Mouse (Mus musculus): ENCODE measurements at regions not wholly inside any gene's neighbourhood (a gene's known extent, or its start where the extent isn't known, plus 50 kb on each side); places are given as distances from the start of the nearest gene placed in this dataset.
"Not testable (repeated sequence)": the region's sequence is repeated elsewhere in the genome, so short reads cannot be mapped to it uniquely, and the experiment has no call there.

DNA sequence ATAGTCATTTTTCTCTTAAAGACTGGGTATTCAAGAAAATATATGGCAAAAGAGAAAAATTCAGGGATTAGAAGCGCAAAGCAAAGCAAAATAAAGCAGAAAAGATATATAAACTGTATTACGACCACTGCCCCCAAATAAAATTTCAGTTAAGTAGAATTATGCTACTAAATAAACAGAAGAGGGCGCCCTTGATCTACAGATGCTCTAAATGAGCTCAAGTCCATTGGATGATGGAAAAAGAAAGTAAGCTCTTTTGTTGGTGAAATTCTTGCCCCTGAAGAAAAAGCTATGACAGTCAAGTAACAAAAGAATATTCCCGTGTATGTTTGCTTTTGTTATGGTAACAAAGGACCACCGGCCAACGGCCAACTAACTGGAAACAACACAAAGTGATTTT, 165.5 kb upstream of the Stk26 start:
- Histone ChIP-seq H3K36me3 (ENCODE audit: control insufficient read depth, insufficient read depth, low read length) (no peaks in the 10 kb centered on the region), H3K9ac (ENCODE audit: low read length) (no peak overlapping the region), H3K27ac (ENCODE audit: low read length) (no peak overlapping the region), H3K4me1 (ENCODE audit: control insufficient read depth, insufficient read depth, low read length) (no peaks in the 10 kb centered on the region), H3K4me2 (ENCODE audit: low read depth, low read length) (no peak overlapping the region), H3K9me3 (replicated peaks; ENCODE audit: control insufficient read depth, low read length) (no peaks in the 10 kb centered on the region), H3K27me3 (ENCODE audit: control insufficient read depth, insufficient read depth, low read length) (no peaks in the 10 kb centered on the region), H3K4me3 (replicated peaks; ENCODE audit: low read length) (no peak overlapping the region)
- 27% methylated on average over 6 of the region's 6 CpGs for WGBS
- ATAC-seq (ENCODE audit: insufficient read depth, low FRiP score): no peak

- ATAC-seq (ENCODE audit: insufficient read depth, low FRiP score): no peak
- Histone ChIP-seq H3K27ac (ENCODE audit: low read length) (no peak overlapping the region), H3K9me3 (replicated peaks; ENCODE audit: control insufficient read depth, low read length) (no peaks in the 10 kb centered on the region), H3K4me1 (ENCODE audit: control insufficient read depth, insufficient read depth, low read length) (no peaks in the 10 kb centered on the region), H3K27me3 (ENCODE audit: control insufficient read depth, insufficient read depth, low read length) (no peaks in the 10 kb centered on the region), H3K9ac (ENCODE audit: low read length) (no peak overlapping the region), H3K36me3 (ENCODE audit: control insufficient read depth, insufficient read depth, low read length) (no peaks in the 10 kb centered on the region), H3K4me2 (ENCODE audit: low read depth, low read length) (no peak overlapping the region), H3K4me3 (replicated peaks; ENCODE audit: low read length) (no peak overlapping the region)
- WGBS: 41% methylated on average over 9 of the region's 9 CpGs
Observed at GRCm38 (mm10) chrX:50657835-50658565, 182.8 kb upstream of the Stk26 start.

DNA sequence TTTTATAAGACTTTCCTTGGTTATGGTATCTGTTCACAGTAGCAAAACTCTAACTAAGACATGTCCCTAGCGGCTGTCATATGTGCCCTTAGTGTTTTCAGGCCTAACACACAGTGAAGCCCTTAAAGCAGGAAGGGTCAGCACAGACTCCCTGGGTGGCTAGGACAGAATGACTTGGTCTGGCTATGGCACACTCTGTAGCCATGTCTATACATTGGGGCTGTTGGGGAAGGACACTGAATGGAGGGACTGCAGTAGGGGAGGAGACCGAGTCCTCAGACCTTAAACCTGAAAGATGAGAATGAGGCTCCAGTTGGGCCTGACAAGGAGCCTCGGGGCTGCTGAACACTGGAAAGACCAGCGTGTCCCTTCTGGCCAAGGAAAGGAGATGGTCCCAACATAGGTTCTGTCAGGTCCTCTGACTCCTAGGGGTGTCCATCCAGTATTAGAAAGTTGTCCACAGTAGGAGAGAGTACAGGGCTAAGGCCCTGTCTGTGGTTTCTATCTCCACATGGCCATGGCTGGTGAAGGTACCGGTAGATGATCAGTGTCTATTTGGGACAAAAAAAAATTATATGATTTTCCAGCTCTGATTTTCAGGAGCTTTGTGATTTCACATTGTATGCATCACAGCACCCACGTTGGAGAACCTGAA, 183.5 kb upstream of the Stk26 start:
- no peak overlapping the region for H3K9ac ChIP-seq (ENCODE audit: low read length)
- ATAC-seq (ENCODE audit: insufficient read depth, low FRiP score): no peak
- H3K4me1 ChIP-seq (ENCODE audit: control insufficient read depth, insufficient read depth, low read length): no peaks in the 10 kb centered on the region
- H3K27ac ChIP-seq (ENCODE audit: low read length): no peak overlapping the region
- H3K9me3 ChIP-seq (replicated peaks; ENCODE audit: control insufficient read depth, low read length): no peaks in the 10 kb centered on the region
- WGBS: 74% methylated on average over 6 of the region's 6 CpGs
- H3K27me3 ChIP-seq (ENCODE audit: control insufficient read depth, insufficient read depth, low read length): no peaks in the 10 kb centered on the region
- H3K4me3 ChIP-seq (replicated peaks; ENCODE audit: low read length): no peak overlapping the region
- H3K36me3 ChIP-seq (ENCODE audit: control insufficient read depth, insufficient read depth, low read length): no peaks in the 10 kb centered on the region
- H3K4me2 ChIP-seq (ENCODE audit: low read depth, low read length): no peak overlapping the region

GRCm38 (mm10) chrX:50655380-50655779, 185.5 kb upstream of the Stk26 start:
- H3K9ac ChIP-seq (ENCODE audit: low read length); H3K27me3 ChIP-seq (ENCODE audit: control insufficient read depth, insufficient read depth, low read length); H3K4me1 ChIP-seq (ENCODE audit: control insufficient read depth, insufficient read depth, low read length); H3K4me2 ChIP-seq (ENCODE audit: low read depth, low read length); ATAC-seq (ENCODE audit: insufficient read depth, low FRiP score); H3K4me3 ChIP-seq (replicated peaks; ENCODE audit: low read length); H3K36me3 ChIP-seq (ENCODE audit: control insufficient read depth, insufficient read depth, low read length); H3K9me3 ChIP-seq (replicated peaks; ENCODE audit: control insufficient read depth, low read length); H3K27ac ChIP-seq (ENCODE audit: low read length): not testable (repeated sequence)
- WGBS: 80% methylated on average over 1 of the region's 1 CpGs

- H3K4me3 ChIP-seq (replicated peaks; ENCODE audit: low read length): no peak overlapping the region
- H3K36me3 ChIP-seq (ENCODE audit: control insufficient read depth, insufficient read depth, low read length): no peaks in the 10 kb centered on the region
- no peaks in the 10 kb centered on the region; the same call in 1 of the 2 replicates for H3K27me3 ChIP-seq (ENCODE audit: control insufficient read depth, insufficient read depth, low read length)
- no peak overlapping the region for H3K4me2 ChIP-seq (ENCODE audit: low read depth, low read length)
- H3K27ac ChIP-seq (ENCODE audit: low read length): no peak overlapping the region
- H3K9ac ChIP-seq (ENCODE audit: low read length): no peak overlapping the region
- H3K9me3 ChIP-seq (replicated peaks; ENCODE audit: control insufficient read depth, low read length): no peaks in the 10 kb centered on the region
- ATAC-seq (ENCODE audit: insufficient read depth, low FRiP score): no peak
- WGBS: 27% methylated on average over 4 of the region's 4 CpGs
- H3K4me1 ChIP-seq (ENCODE audit: control insufficient read depth, insufficient read depth, low read length): no peaks in the 10 kb centered on the region
Observed at GRCm38 (mm10) chrX:50641347-50641746, 199.5 kb upstream of the Stk26 start.

DNA sequence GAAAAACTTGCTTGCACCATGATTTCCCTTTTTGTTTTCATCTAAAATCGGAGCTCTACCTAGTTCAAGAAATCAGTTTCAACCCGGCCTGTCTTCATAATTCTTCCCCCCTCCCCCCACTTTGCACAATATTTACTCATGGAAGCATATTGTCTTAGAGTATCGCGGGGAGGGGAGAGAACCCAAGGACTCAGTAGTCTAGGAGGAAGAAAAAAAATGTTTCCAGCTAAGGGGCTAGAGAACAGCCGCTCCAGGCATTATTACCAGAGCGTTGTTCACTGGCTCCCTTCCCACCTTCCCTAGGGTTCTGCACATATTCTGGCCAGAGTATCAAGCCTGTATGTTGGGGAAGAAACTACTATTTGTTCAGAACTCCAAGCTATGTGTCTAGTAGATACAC, 205.2 kb upstream of the Stk26 start:
- peak overlapping the region; percentile 63 for H3K9ac ChIP-seq (ENCODE audit: low read length)
- H3K27me3 ChIP-seq (ENCODE audit: control insufficient read depth, insufficient read depth, low read length): no peaks in the 10 kb centered on the region; the same call in 1 of the 2 replicates
- ATAC-seq (ENCODE audit: insufficient read depth, low FRiP score): peak; percentile 27; the same call in 1 of the 2 replicates
- H3K36me3 ChIP-seq (ENCODE audit: control insufficient read depth, insufficient read depth, low read length): no peaks in the 10 kb centered on the region
- peak overlapping the region; percentile 83 for H3K27ac ChIP-seq (ENCODE audit: low read length)
- H3K9me3 ChIP-seq (replicated peaks; ENCODE audit: control insufficient read depth, low read length): no peaks in the 10 kb centered on the region
- peak overlapping the region; percentile 56 for H3K4me2 ChIP-seq (ENCODE audit: low read depth, low read length)
- H3K4me3 ChIP-seq (replicated peaks; ENCODE audit: low read length): peak overlapping the region; percentile 59
- WGBS: 17% methylated on average over 6 of the region's 6 CpGs
- H3K4me1 ChIP-seq (ENCODE audit: control insufficient read depth, insufficient read depth, low read length): no peaks in the 10 kb centered on the region

DNA sequence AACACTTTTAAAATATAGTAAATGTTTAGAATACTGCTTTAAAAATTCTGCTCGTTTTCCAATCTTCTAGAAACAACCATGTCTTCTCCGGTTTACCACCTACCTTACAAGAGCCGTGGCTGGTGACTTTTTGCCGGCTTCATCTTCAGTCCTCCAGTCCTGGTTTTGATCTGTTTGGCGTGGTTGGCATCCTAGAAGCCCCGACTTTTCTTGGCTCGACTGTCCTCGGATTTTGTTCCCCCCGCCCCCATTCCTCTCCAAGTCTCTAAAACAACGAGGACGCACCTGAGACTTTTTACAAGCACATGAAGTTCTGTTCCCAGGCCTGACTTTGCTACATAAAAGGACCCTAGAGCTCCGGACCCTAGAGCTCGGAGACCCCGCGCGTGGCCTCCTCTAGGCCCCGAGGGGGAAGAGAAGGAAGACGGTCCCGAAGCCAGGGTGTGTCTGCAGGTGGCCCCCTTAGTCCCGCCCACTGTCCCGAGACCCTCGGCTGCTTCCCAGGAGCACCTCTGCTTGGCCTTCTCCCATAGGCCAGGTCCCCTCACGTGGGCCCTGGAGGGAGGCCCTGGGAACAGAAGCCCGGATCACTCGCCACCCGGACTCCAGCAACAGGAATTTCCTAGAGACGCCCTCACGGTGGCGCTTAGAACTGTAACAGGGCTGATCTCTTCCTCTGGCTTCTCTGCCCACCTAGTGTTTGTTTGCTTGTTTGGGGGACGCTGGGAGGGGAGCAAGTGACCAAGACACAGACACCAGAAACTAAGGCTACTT, 205.8 kb upstream of the Stk26 start:
- WGBS: 12% methylated on average over 28 of the region's 30 CpGs
- Histone ChIP-seq H3K4me1 (ENCODE audit: control insufficient read depth, insufficient read depth, low read length) (no peaks in the 10 kb centered on the region), H3K9ac (ENCODE audit: low read length) (peak overlapping the region; percentile 69), H3K27ac (ENCODE audit: low read length) (peak overlapping the region; percentile 83), H3K27me3 (ENCODE audit: control insufficient read depth, insufficient read depth, low read length) (no peaks in the 10 kb centered on the region; the same call in 1 of the 2 replicates), H3K36me3 (ENCODE audit: control insufficient read depth, insufficient read depth, low read length) (no peaks in the 10 kb centered on the region), H3K4me2 (ENCODE audit: low read depth, low read length) (peak overlapping the region; percentile 56), H3K4me3 (replicated peaks; ENCODE audit: low read length) (peak overlapping the region; percentile 59), H3K9me3 (replicated peaks; ENCODE audit: control insufficient read depth, low read length) (no peaks in the 10 kb centered on the region)
- ATAC-seq (ENCODE audit: insufficient read depth, low FRiP score): peak; percentile 99

DNA sequence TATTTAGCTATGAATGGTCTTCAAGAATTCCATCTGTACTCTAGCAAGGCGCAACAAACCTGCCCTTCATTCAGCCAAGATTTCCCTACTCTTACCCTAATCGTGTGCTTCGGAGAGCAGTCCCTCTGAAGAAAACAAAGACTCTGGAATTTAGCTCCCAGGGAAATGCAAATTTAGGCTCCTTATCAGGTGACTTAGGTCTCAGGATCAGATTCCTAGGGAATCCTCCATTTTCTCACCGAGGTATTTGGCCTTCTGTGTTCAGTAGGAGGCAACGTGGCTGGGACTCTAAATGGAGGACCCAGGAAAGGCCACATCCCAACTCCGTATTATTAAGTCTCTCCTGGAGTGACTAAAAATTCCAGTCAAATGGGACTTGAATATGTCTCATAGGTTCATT, 204.2 kb upstream of the Olfr1324 start:
- no peak overlapping the region for H3K27ac ChIP-seq (ENCODE audit: low read length)
- ATAC-seq (ENCODE audit: insufficient read depth, low FRiP score): no peak
- H3K9me3 ChIP-seq (replicated peaks; ENCODE audit: control insufficient read depth, low read length): no peaks in the 10 kb centered on the region
- 44% methylated on average over 6 of the region's 6 CpGs for WGBS
- H3K4me1 ChIP-seq (ENCODE audit: control insufficient read depth, insufficient read depth, low read length): no peaks in the 10 kb centered on the region
- H3K36me3 ChIP-seq (ENCODE audit: control insufficient read depth, insufficient read depth, low read length): no peaks in the 10 kb centered on the region
- 0 out of 2 replicates have a peak overlapping the region, but pooled peaks have one; percentile 3 for H3K4me2 ChIP-seq (ENCODE audit: low read depth, low read length)
- no peak overlapping the region for H3K4me3 ChIP-seq (replicated peaks; ENCODE audit: low read length)
- no peak overlapping the region for H3K9ac ChIP-seq (ENCODE audit: low read length)
- H3K27me3 ChIP-seq (ENCODE audit: control insufficient read depth, insufficient read depth, low read length): no peaks in the 10 kb centered on the region; the same call in 1 of the 2 replicates

DNA sequence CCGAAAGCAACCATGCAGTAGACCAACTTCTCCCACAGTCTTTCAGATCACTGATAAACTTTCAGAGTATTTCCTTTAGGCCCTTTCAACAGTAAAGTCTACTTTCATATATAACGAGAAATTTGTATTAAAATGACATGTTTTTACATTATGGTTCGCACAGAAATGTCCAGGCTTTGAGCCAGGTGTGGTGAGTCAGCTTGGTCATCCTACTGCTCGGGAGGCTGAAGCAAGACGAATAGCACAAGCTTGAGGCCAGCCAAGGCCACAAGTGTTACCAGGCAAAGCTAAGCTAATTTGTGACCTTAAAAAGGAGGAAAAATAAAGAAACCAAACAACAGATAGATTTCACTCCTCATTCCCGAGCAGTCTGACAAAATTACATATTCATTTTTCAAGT, 197.0 kb upstream of the Olfr1324 start:
- no peak overlapping the region for H3K9ac ChIP-seq (ENCODE audit: low read length)
- no peak overlapping the region for H3K4me2 ChIP-seq (ENCODE audit: low read depth, low read length)
- H3K4me3 ChIP-seq (replicated peaks; ENCODE audit: low read length): no peak overlapping the region
- no peak for ATAC-seq (ENCODE audit: insufficient read depth, low FRiP score)
- WGBS: 75% methylated on average over 6 of the region's 6 CpGs
- no peaks in the 10 kb centered on the region for H3K4me1 ChIP-seq (ENCODE audit: control insufficient read depth, insufficient read depth, low read length)
- H3K27ac ChIP-seq (ENCODE audit: low read length): no peak overlapping the region
- no peaks in the 10 kb centered on the region for H3K27me3 ChIP-seq (ENCODE audit: control insufficient read depth, insufficient read depth, low read length)
- no peaks in the 10 kb centered on the region for H3K36me3 ChIP-seq (ENCODE audit: control insufficient read depth, insufficient read depth, low read length)
- H3K9me3 ChIP-seq (replicated peaks; ENCODE audit: control insufficient read depth, low read length): no peaks in the 10 kb centered on the region
